8 mouse cellular contexts compared by ENCODE assay signal in genomic region chr13:16763746-16764145, GRCm38 (mm10).
DNase-seq lines count a peak whose midpoint lies in the region; ATAC-seq and TF ChIP-seq lines count a peak whose summit lies in the region.

No protein-coding gene starts in this region.

- H3K9ac ChIP-seq in kidney, embryonic 16.5 days (replicated peaks; ENCODE audit: low read length) = no peak overlapping the region

- H3K36me3 ChIP-seq in kidney, embryonic 16.5 days (ENCODE audit: insufficient read depth, low read length) = no peaks in the 10 kb centered on the region
- H3K36me3 ChIP-seq in E14TG2a.4 (ENCODE audit: insufficient read depth, low read length) = no peaks in the 10 kb centered on the region

- DNase-seq in kidney, adult 11 months = peak; percentile 5
- peak; percentile 22 to 53 for DNase-seq in adrenal gland, postnatal 36 days
- peak; percentile 41 for DNase-seq in forelimb bud, embryonic 11.5 days (ENCODE audit: low read depth, low spot score)
- peak; percentile 21 to 48 for DNase-seq in layer of hippocampus, postnatal 14 days (ENCODE audit: low spot score in 2 of 2)
- DNase-seq in naive thymus-derived CD4-positive, alpha-beta T cell, adult 2 months (ENCODE audit: low read depth) = peak; percentile 60
- no peak for DNase-seq in gastrocnemius, adult 8-10 months (ENCODE audit: low spot score in 2 of 2)

- no peaks in the 10 kb centered on the region for H3K27me3 ChIP-seq in kidney, embryonic 16.5 days (ENCODE audit: insufficient read depth, low read length)
- H3K27me3 ChIP-seq in E14TG2a.4 (ENCODE audit: insufficient read depth, low read length) = no peaks in the 10 kb centered on the region

- WGBS in kidney, embryonic 16.5 days = 5% methylated on average over 2 of the region's 2 CpGs

- no peak overlapping the region for H3K4me3 ChIP-seq in kidney, embryonic 16.5 days (ENCODE audit: low read length)
- no peak overlapping the region for H3K4me3 ChIP-seq in E14TG2a.4 (replicated peaks; ENCODE audit: low read length)

- no peaks in the 10 kb centered on the region for H3K4me1 ChIP-seq in kidney, embryonic 16.5 days (ENCODE audit: insufficient read depth, low read length)
- H3K4me1 ChIP-seq in E14TG2a.4 (replicated peaks; ENCODE audit: low read depth, low read length) = peaks cover 11% of the 10 kb centered on the region; the same call in 1 of the 2 replicates

- H3K9me3 ChIP-seq in kidney, embryonic 16.5 days (ENCODE audit: low read length) = no peaks in the 10 kb centered on the region
- no peaks in the 10 kb centered on the region for H3K9me3 ChIP-seq in E14TG2a.4 (ENCODE audit: low read length)

- ATAC-seq in kidney, embryonic 16.5 days (ENCODE audit: low FRiP score, low TSS enrichment) = no peak; the same call in 1 of the 2 replicates

- peak; percentile 81 for TF ChIP-seq CTCF in E14TG2a.4 (conservative IDR thresholded peaks at IDR 0.05; ENCODE audit: low read length)

- no peak overlapping the region for H3K4me2 ChIP-seq in kidney, embryonic 16.5 days (replicated peaks; ENCODE audit: low read depth, low read length)

- no peak overlapping the region for H3K27ac ChIP-seq in kidney, embryonic 16.5 days (ENCODE audit: low read length)

Comparison
In these comparisons a context has a peak if more than half of its experiments do, and no peak if none do; other contexts are left out.
1. DNase-seq: peak in kidney, adult 11 months (single experiment), adrenal gland, postnatal 36 days (2 of 2), forelimb bud, embryonic 11.5 days (single experiment), layer of hippocampus, postnatal 14 days (2 of 2) and naive thymus-derived CD4-positive, alpha-beta T cell, adult 2 months (single experiment); none in gastrocnemius, adult 8-10 months (0 of 2).